Mouse (Mus musculus): Measurements from ENCODE around the gene Trim52. TPM values are rescaled to one million over a fixed set of nuclear protein-coding genes. Genes with fewer than 3 reads are reported as not detected.

Trim52 gene
- not detected in 2 replicates for polyA plus RNA-seq (2012; rRNA removed)

GRCm38 (mm10) chr14:106105980-106106379 is at the start of gene Trim52:
Gene Trim52 (plus strand): TSS chr14:106106198.
- 97% methylated on average over 21 of the region's 21 CpGs for WGBS
- Histone ChIP-seq H3K27me3 (ENCODE audit: control insufficient read depth, insufficient read depth, low read length) (no peaks in the 10 kb centered on the region), H3K4me1 (ENCODE audit: control insufficient read depth, insufficient read depth, insufficient read length, low read length) (no peaks in the 10 kb centered on the region), H3K36me3 (ENCODE audit: control insufficient read depth, insufficient read depth, low read length) (no peaks in the 10 kb centered on the region), H3K27ac (ENCODE audit: insufficient read depth, low read depth, low read length) (no peak within 1 kb of the TSS), H3K4me3 (ENCODE audit: low read depth, low read length) (no peak within 1 kb of the TSS)
- TF ChIP-seq POLR2A (IDR thresholded peaks at IDR 0.05; ENCODE audit: low read depth, low read length): no peak
- no peak for TF ChIP-seq CTCF (IDR thresholded peaks at IDR 0.05; ENCODE audit: extremely low read depth, insufficient read length, insufficient replicate concordance, low read depth, low read length)

GRCm38 (mm10) chr14:106072608-106073007 is 33.4 kb upstream of the Trim52 start:
- Histone ChIP-seq H3K4me1 (ENCODE audit: control insufficient read depth, insufficient read depth, insufficient read length, low read length) (no peaks in the 10 kb centered on the region), H3K27me3 (ENCODE audit: control insufficient read depth, insufficient read depth, low read length) (no peaks in the 10 kb centered on the region), H3K27ac (ENCODE audit: insufficient read depth, low read depth, low read length) (no peak overlapping the region), H3K36me3 (ENCODE audit: control insufficient read depth, insufficient read depth, low read length) (no peaks in the 10 kb centered on the region), H3K4me3 (ENCODE audit: low read depth, low read length) (no peak overlapping the region)
- 67% methylated on average over 1 of the region's 1 CpGs for WGBS
- TF ChIP-seq POLR2A (IDR thresholded peaks at IDR 0.05; ENCODE audit: low read depth, low read length): no peak

GRCm38 (mm10) chr14:106075181-106076064 is 30.6 kb upstream of the Trim52 start:
- 73% methylated on average over 3 of the region's 3 CpGs for WGBS
- Histone ChIP-seq H3K4me3 (ENCODE audit: low read depth, low read length) (no peak overlapping the region), H3K27me3 (ENCODE audit: control insufficient read depth, insufficient read depth, low read length) (no peaks in the 10 kb centered on the region), H3K27ac (ENCODE audit: insufficient read depth, low read depth, low read length) (no peak overlapping the region), H3K36me3 (ENCODE audit: control insufficient read depth, insufficient read depth, low read length) (no peaks in the 10 kb centered on the region), H3K4me1 (ENCODE audit: control insufficient read depth, insufficient read depth, insufficient read length, low read length) (no peaks in the 10 kb centered on the region)
- TF ChIP-seq CTCF (IDR thresholded peaks at IDR 0.05; ENCODE audit: extremely low read depth, insufficient read length, insufficient replicate concordance, low read depth, low read length) (no peak), POLR2A (IDR thresholded peaks at IDR 0.05; ENCODE audit: low read depth, low read length) (no peak)

- TF ChIP-seq POLR2A (IDR thresholded peaks at IDR 0.05; ENCODE audit: low read depth, low read length) (no peak), CTCF (IDR thresholded peaks at IDR 0.05; ENCODE audit: extremely low read depth, insufficient read length, insufficient replicate concordance, low read depth, low read length) (no peak)
- Histone ChIP-seq H3K27ac (ENCODE audit: insufficient read depth, low read depth, low read length) (no peak overlapping the region), H3K36me3 (ENCODE audit: control insufficient read depth, insufficient read depth, low read length) (no peaks in the 10 kb centered on the region), H3K27me3 (ENCODE audit: control insufficient read depth, insufficient read depth, low read length) (no peaks in the 10 kb centered on the region; the same call in 1 of the 2 replicates), H3K4me1 (ENCODE audit: control insufficient read depth, insufficient read depth, insufficient read length, low read length) (no peaks in the 10 kb centered on the region), H3K4me3 (ENCODE audit: low read depth, low read length) (no peak overlapping the region)
- 66% methylated on average over 13 of the region's 13 CpGs for WGBS
These were observed 17.4 kb upstream of the Trim52 start for GRCm38 (mm10) chr14:106088480-106089037.

GRCm38 (mm10) chr14:106096816-106097215 is 9.2 kb upstream of the Trim52 start:
- H3K27me3 ChIP-seq (ENCODE audit: control insufficient read depth, insufficient read depth, low read length): no peaks in the 10 kb centered on the region; the same call in 1 of the 2 replicates
- 89% methylated on average over 4 of the region's 4 CpGs for WGBS
- H3K36me3 ChIP-seq (ENCODE audit: control insufficient read depth, insufficient read depth, low read length): no peaks in the 10 kb centered on the region
- H3K4me1 ChIP-seq (ENCODE audit: control insufficient read depth, insufficient read depth, insufficient read length, low read length): no peaks in the 10 kb centered on the region
- no peak overlapping the region for H3K27ac ChIP-seq (ENCODE audit: insufficient read depth, low read depth, low read length)
- no peak overlapping the region for H3K4me3 ChIP-seq (ENCODE audit: low read depth, low read length)
- no peak for TF ChIP-seq CTCF (IDR thresholded peaks at IDR 0.05; ENCODE audit: extremely low read depth, insufficient read length, insufficient replicate concordance, low read depth, low read length)
- TF ChIP-seq POLR2A (IDR thresholded peaks at IDR 0.05; ENCODE audit: low read depth, low read length): no peak

- TF ChIP-seq POLR2A (IDR thresholded peaks at IDR 0.05; ENCODE audit: low read depth, low read length): no peak
- TF ChIP-seq CTCF (IDR thresholded peaks at IDR 0.05; ENCODE audit: extremely low read depth, insufficient read length, insufficient replicate concordance, low read depth, low read length): no peak
- H3K36me3 ChIP-seq (ENCODE audit: control insufficient read depth, insufficient read depth, low read length): no peaks in the 10 kb centered on the region
- no peak overlapping the region for H3K27ac ChIP-seq (ENCODE audit: insufficient read depth, low read depth, low read length)
- no peak overlapping the region for H3K4me3 ChIP-seq (ENCODE audit: low read depth, low read length)
- 93% methylated on average over 14 of the region's 14 CpGs for WGBS
- H3K4me1 ChIP-seq (ENCODE audit: control insufficient read depth, insufficient read depth, insufficient read length, low read length): no peaks in the 10 kb centered on the region
- no peaks in the 10 kb centered on the region for H3K27me3 ChIP-seq (ENCODE audit: control insufficient read depth, insufficient read depth, low read length)
These were observed 5.1 kb upstream of the Trim52 start for GRCm38 (mm10) chr14:106100858-106101257.

- Histone ChIP-seq H3K4me1 (ENCODE audit: control insufficient read depth, insufficient read depth, insufficient read length, low read length) (no peaks in the 10 kb centered on the region), H3K4me3 (ENCODE audit: low read depth, low read length) (no peak overlapping the region), H3K27me3 (ENCODE audit: control insufficient read depth, insufficient read depth, low read length) (no peaks in the 10 kb centered on the region), H3K36me3 (ENCODE audit: control insufficient read depth, insufficient read depth, low read length) (no peaks in the 10 kb centered on the region), H3K27ac (ENCODE audit: insufficient read depth, low read depth, low read length) (no peak overlapping the region)
- TF ChIP-seq POLR2A (IDR thresholded peaks at IDR 0.05; ENCODE audit: low read depth, low read length) (no peak), CTCF (IDR thresholded peaks at IDR 0.05; ENCODE audit: extremely low read depth, insufficient read length, insufficient replicate concordance, low read depth, low read length) (no peak)
- WGBS: 97% methylated on average over 22 of the region's 22 CpGs
These were observed 427 bp downstream of the Trim52 start for GRCm38 (mm10) chr14:106106425-106106824.
